Mouse (Mus musculus) heart, adult 2 months (tissue): ENCODE data around the gene Has3. TPM values are rescaled to one million over a fixed set of nuclear protein-coding genes. Genes with fewer than 3 reads are reported as not detected.

ENCODE experiments used
- DNase-seq, 2 experiments: peaks; one replicate each; pipeline ENCODE4 v3.0.0; 2021
- H3K27ac ChIP-seq: fragments of 200-600 bp; 2 replicates; pipeline ENCODE4 v1.8.1; 2022
- H3K27me3 ChIP-seq: fragments of 200-500 bp; 2 replicates; pipeline ENCODE4 v1.6.1; 2012; ENCODE audit warnings: mild to moderate bottlenecking, low read length, inconsistent platforms, mixed read lengths; ENCODE audit not compliant: control insufficient read depth, insufficient read depth
- H3K36me3 ChIP-seq: fragments of 200-500 bp; 2 replicates; pipeline ENCODE4 v1.6.1; 2012; ENCODE audit warnings: low read length, inconsistent platforms; ENCODE audit not compliant: control insufficient read depth, insufficient read depth
- H3K4me1 ChIP-seq: fragments of 200-500 bp; 2 replicates; pipeline ENCODE4 v1.6.1; 2011; ENCODE audit warnings: low read length; ENCODE audit not compliant: control insufficient read depth, insufficient read depth
- H3K4me3 ChIP-seq: fragments of 200-600 bp; 2 replicates; pipeline ENCODE4 v1.8.1; 2022
- H3K79me2 ChIP-seq: fragments of 200-500 bp; replicated peaks from 2 replicates; pipeline ENCODE4 v1.6.1; 2012; ENCODE audit warnings: mild to moderate bottlenecking, inconsistent platforms, low read length, moderate library complexity, mixed read lengths; ENCODE audit not compliant: control insufficient read depth, insufficient read depth
- H3K9ac ChIP-seq: fragments of 200-500 bp; 2 replicates; pipeline ENCODE4 v1.6.1; 2012; ENCODE audit warnings: low read depth, mild to moderate bottlenecking, control low read depth, inconsistent platforms, low read length, mixed read lengths
- CTCF ChIP-seq: fragments of 200-600 bp; IDR thresholded peaks from 2 replicates; pipeline ENCODE4 v1.8.1; 2022; ENCODE audit warnings: antibody characterized with exemption, mild to moderate bottlenecking, moderate library complexity
- EP300 ChIP-seq: fragments of 200-500 bp; IDR thresholded peaks from 2 replicates; pipeline ENCODE4 v1.6.1; 2011; ENCODE audit warnings: low read depth, low read length, control low read depth; ENCODE audit not compliant: insufficient read depth
- POLR2A ChIP-seq: fragments of 200-500 bp; IDR thresholded peaks from 2 replicates; pipeline ENCODE4 v1.6.1; 2011; ENCODE audit warnings: mild to moderate bottlenecking, low read depth, low read length, control low read depth; ENCODE audit not compliant: insufficient read depth
- WGBS: fragments of 180-500 bp; shearing (Covaris S2); methylation state at CpG from one replicate; pipeline ENCODE4 v1.1.7; 2018; 5-methylcytosine and 5-hydroxymethylcytosine counted together
- intact Hi-C: fragments of 180-260 bp; cut with DNase I; formaldehyde crosslinking; loops from one replicate; pipeline ENCODE4 v1.15.1; 2025
- polyA plus RNA-seq: library from polyadenylated mRNA; depleted of rRNA; stranded (reverse); fragments of >200 nt; gene quantifications from 2 replicates; pipeline ENCODE4 v1.2.3, GENCODE M21; 2012
- total RNA-seq, 2 experiments: library from RNA; stranded (reverse); gene quantifications; 2 replicates each; pipeline ENCODE4 v1.2.3; 2021

The Has3 gene
- total and polyA plus RNA-seq, 3 experiments, result 0.66 to 1.1 (median 0.70) TPM

GRCm38 (mm10) chr8:106892210-106892805, 22.3 kb downstream of the Has3 start:
- no peak for TF ChIP-seq CTCF
- TF ChIP-seq EP300, result no peak
- Histone ChIP-seq H3K4me1 (peaks cover 7% of the 10 kb centered on the region), H3K36me3 (peaks cover 12% of the 10 kb centered on the region), H3K27ac (peak overlapping the region; percentile 91), H3K9ac (peak overlapping the region; percentile 97), H3K79me2 (peaks cover 7% of the 10 kb centered on the region), H3K4me3 (peak overlapping the region; percentile 92), H3K27me3 (no peaks in the 10 kb centered on the region)
- WGBS, result 1% methylated on average over 15 of the region's 15 CpGs
- DNase-seq, result peak in 1 of 2 experiments; percentile 32
- intact Hi-C loops, result no loop called here

DNA sequence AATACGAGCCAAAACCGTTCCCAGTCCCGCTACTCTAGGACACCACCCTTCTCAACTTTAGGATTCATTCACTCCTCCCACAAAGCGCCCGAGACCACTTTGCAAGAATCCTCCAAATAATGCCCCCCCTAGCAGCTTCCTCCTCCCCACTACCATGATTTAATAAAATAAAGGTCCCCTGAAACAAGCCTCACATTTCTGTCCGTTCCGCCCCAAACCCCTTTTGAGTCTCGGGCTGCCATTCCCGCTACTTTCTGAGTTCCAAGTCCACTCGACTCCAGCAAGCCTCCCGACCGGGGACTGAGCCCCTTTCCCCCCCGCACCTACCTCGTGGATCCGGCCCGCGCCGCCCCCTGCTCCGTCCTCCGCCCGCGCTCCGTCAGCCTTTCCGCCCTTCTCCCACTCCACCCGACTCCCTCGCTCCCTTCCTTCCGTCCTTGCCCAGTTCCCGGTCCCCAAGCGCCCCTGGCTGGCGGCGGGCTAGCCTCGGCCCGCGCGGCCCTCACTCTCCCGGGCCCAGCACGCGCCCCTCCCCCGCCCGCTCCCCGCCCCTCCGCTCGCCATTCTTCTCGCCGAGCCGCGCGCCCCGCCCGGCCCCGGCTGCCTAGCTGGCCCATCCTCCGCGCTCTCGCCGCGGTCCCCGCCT, 22.9 kb downstream of the Has3 start:
- intact Hi-C loops, result no loop called here
- peaks cover 7% of the 10 kb centered on the region for H3K79me2 ChIP-seq
- peaks cover 6% of the 10 kb centered on the region for H3K4me1 ChIP-seq
- no peak for TF ChIP-seq EP300
- no peak for TF ChIP-seq POLR2A
- no peak for TF ChIP-seq CTCF
- peak overlapping the region; percentile 92 for H3K4me3 ChIP-seq
- DNase-seq, result no peak
- peak overlapping the region; percentile 97 for H3K9ac ChIP-seq
- peak overlapping the region; percentile 91 for H3K27ac ChIP-seq
- H3K36me3 ChIP-seq, result peaks cover 9% of the 10 kb centered on the region
- WGBS, result 1% methylated on average over 50 of the region's 57 CpGs
- no peaks in the 10 kb centered on the region for H3K27me3 ChIP-seq

DNA sequence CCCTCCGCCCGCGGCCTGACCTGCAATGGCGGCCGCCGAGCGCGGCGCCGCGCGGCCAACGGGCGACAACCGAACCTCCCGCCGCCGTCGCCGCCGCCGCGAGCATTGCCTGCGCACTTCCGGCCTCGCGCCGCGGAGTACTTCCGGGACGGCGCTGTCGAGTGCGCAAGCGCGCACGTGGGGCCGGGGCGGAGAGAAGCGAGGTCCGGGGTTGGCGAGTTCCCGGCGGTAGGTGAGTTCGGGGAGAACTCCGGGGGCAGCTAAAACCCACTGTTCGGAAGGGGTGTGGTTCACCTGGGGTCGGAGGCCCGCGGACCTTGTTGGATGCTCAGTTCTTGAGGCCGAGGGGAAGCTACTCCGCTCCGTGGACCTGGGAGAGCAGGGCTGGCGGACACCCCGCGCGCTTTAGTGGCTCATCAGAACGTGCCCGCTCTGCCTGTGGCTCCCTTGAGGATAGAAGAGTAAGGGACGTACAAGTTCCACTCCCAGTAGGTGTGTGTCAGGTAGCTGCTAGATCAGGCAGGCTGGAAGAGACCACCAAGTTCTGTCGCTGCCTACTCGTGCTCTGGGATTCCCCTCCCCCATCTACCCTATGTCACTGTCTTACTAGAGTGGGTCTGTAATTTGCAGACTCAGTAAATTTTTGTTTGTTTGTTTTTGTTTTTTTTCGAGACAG, 23.6 kb downstream of the Has3 start, which contains the start of gene Utp4:
TSS of gene Utp4 (plus strand) at position 156 of the 676 bp plus-strand sequence.
- Histone ChIP-seq H3K79me2 (peaks cover 7% of the 10 kb centered on the region), H3K9ac (peak within 1 kb of the TSS; percentile 97), H3K27me3 (no peaks in the 10 kb centered on the region), H3K4me3 (peak within 1 kb of the TSS; percentile 92), H3K27ac (peak within 1 kb of the TSS; percentile 91), H3K36me3 (peaks cover 7% of the 10 kb centered on the region), H3K4me1 (peaks cover 4% of the 10 kb centered on the region)
- WGBS, result under 1% methylated on average over 63 of the region's 63 CpGs
- intact Hi-C loops, result no loop called here
- peak; percentile 93 for DNase-seq
- 0 out of 2 replicates have a peak, but pooled peaks have one; percentile 3 for TF ChIP-seq CTCF
- TF ChIP-seq EP300, result no peak
- TF ChIP-seq POLR2A, result peak; percentile 70

DNA sequence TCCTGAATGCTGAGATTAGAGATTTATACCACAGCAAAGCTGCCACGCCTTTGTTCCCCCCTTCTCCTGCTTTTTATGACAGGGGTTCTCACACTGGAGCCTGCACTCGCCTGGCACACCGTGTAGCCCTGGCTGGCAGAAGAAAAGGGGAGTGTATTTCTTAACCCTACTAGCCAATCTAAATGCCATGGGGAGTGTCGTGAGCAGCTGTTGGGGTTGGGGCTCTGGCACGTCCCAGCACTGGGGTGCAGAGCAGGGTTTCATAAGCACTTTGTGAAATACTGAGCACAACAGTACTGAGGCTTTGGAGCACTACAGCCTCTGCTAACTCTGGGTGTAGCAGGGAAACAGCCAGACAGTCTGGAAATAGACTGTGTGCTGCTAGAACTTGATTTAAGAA, 29.4 kb downstream of the Has3 start:
- Histone ChIP-seq H3K36me3 (peaks cover 6% of the 10 kb centered on the region), H3K4me3 (no peak overlapping the region), H3K27ac (no peak overlapping the region), H3K9ac (no peak overlapping the region), H3K27me3 (no peaks in the 10 kb centered on the region), H3K79me2 (no peaks in the 10 kb centered on the region), H3K4me1 (peaks cover 4% of the 10 kb centered on the region)
- 91% methylated on average over 5 of the region's 5 CpGs for WGBS
- no peak for DNase-seq
- TF ChIP-seq POLR2A (no peak), CTCF (no peak), EP300 (no peak)
- intact Hi-C loops, result no loop called here

GRCm38 (mm10) chr8:106905727-106906480, 35.9 kb downstream of the Has3 start:
- Histone ChIP-seq H3K4me1 (peaks cover 7% of the 10 kb centered on the region), H3K27me3 (no peaks in the 10 kb centered on the region), H3K4me3 (no peak overlapping the region), H3K27ac (no peak overlapping the region; the same call in 1 of the 2 replicates), H3K36me3 (peaks cover 17% of the 10 kb centered on the region), H3K79me2 (no peaks in the 10 kb centered on the region), H3K9ac (no peak overlapping the region)
- intact Hi-C loops, result loop anchor here (1.0 kb wide), 1 partner anchor 96 kb away; no protein-coding TSS in a partner anchor
- peak; percentile 72 to 75 for DNase-seq
- WGBS, result 79% methylated on average over 17 of the region's 17 CpGs
- TF ChIP-seq CTCF (peak; percentile 84), POLR2A (no peak), EP300 (0 out of 2 replicates have a peak, but pooled peaks have one; percentile 40)
